Comparison of ENCODE assay signal across 8 mouse cellular contexts in the genomic region with DNA sequence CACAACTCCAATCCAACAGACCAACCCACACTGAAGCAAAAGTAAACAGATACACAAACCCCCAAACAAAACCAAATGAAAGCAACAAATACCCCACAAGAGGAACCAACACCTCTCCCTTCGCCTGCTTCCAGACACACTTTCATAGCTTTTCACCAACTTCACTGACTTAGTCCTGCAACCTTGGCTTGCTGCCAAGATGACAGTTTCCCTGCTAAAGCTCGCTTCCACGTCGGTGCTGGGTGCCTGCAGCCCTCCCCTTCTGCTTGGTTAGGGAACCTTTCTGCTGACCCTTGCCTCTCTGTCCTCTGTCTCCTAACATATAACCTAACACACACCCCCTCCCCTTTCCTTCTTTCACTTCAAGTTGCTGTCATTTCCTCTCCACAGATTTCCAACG. TPM values are rescaled to one million over a fixed set of nuclear protein-coding genes. Genes with fewer than 3 reads are reported as not detected.
DNase-seq lines count a peak whose midpoint lies in the region; ATAC-seq lines count a peak whose summit lies in the region.

No protein-coding gene starts in this region.

- 7% methylated on average over 5 of the region's 5 CpGs for WGBS in heart, embryonic 12.5 days

- H3K4me1 ChIP-seq in heart, embryonic 12.5 days (replicated peaks), result peaks cover 18% of the 10 kb centered on the region

- H3K27ac ChIP-seq in heart, embryonic 12.5 days (ENCODE audit: poor library complexity, severe bottlenecking), result no peak overlapping the region

- H3K9ac ChIP-seq in heart, embryonic 12.5 days, result peak overlapping the region; percentile 95

- no peaks in the 10 kb centered on the region for H3K27me3 ChIP-seq in heart, embryonic 12.5 days (replicated peaks)

- DNase-seq in embryo, embryonic 11 days, result peak; percentile 3
- DNase-seq in embryo, embryonic 9.5 days (ENCODE audit: extremely low spot score), result no peak
- DNase-seq in B cell, adult 2 months, result peak; percentile 16 to 24
- DNase-seq in c-Kit-positive CD71-positive TER-119-positive erythroid progenitor cells, embryonic 14.5 days (ENCODE audit: low spot score), result peak; percentile 57
- DNase-seq in kidney, postnatal 10 days, result peak; percentile 63
- peak; percentile 30 for DNase-seq in thymus, postnatal 4 days

- peak overlapping the region; percentile 91 for H3K4me2 ChIP-seq in heart, embryonic 12.5 days

- peak overlapping the region; percentile 92 for H3K4me3 ChIP-seq in heart, embryonic 12.5 days

- no peak for ATAC-seq in heart, embryonic 12.5 days (ENCODE audit: insufficient number of reproducible peaks, low FRiP score)
- peak; percentile 23 for ATAC-seq in megakaryocyte progenitor cell, adult 5-6 weeks (replicated peaks; ENCODE audit: poor library complexity)

- no peaks in the 10 kb centered on the region for H3K9me3 ChIP-seq in heart, embryonic 12.5 days (replicated peaks)

- peaks cover 3% of the 10 kb centered on the region; the same call in 1 of the 2 replicates for H3K36me3 ChIP-seq in heart, embryonic 12.5 days

RNA-seq across cellular contexts. Expression of a gene that starts 1.4 kb away (rescaled TPM):
- 15.9 and 17.4 TPM in 2 replicates for polyA plus RNA-seq in heart, embryonic 12.5 days (2016; fragmentation: Nextera tagmentation; extraction: Ambion mirVana)
- total RNA-seq in megakaryocyte progenitor cell, adult 5-6 weeks (2015), result 34.4 and 38.1 TPM in 2 replicates
- total RNA-seq in megakaryocyte progenitor cell, adult 5-6 weeks (2017), result 31.5 and 42.6 TPM in 2 replicates
